7 mouse cellular contexts compared by ENCODE assay signal in genomic region chr11:115490441-115491355, GRCm38 (mm10). TPM values are rescaled to one million over a fixed set of nuclear protein-coding genes. Genes with fewer than 3 reads are reported as not detected.
A peak's percentile ranks its signal among the peaks of the same experiment; 100 is the strongest.
DNase-seq lines count a peak whose midpoint lies in the region; ATAC-seq lines count a peak whose summit lies in the region.

No protein-coding gene starts in this region.

- no peaks in the 10 kb centered on the region for H3K36me3 ChIP-seq in lung, embryonic 16.5 days (ENCODE audit: control insufficient read depth, insufficient read depth, low read length)
- H3K36me3 ChIP-seq in embryonic facial prominence, embryonic 10.5 days (replicated peaks): peaks cover 27% of the 10 kb centered on the region
- H3K36me3 ChIP-seq in hindbrain, embryonic 13.5 days: peaks cover 24% of the 10 kb centered on the region
- 0 out of 2 replicates have a peak, but pooled peaks cover 4% of the 10 kb centered on the region for H3K36me3 ChIP-seq in midbrain, embryonic 15.5 days (replicated peaks)

- no peaks in the 10 kb centered on the region for H3K9me3 ChIP-seq in lung, embryonic 16.5 days (ENCODE audit: control insufficient read depth, low read length)
- no peaks in the 10 kb centered on the region for H3K9me3 ChIP-seq in embryonic facial prominence, embryonic 10.5 days
- H3K9me3 ChIP-seq in hindbrain, embryonic 13.5 days: no peaks in the 10 kb centered on the region
- no peaks in the 10 kb centered on the region for H3K9me3 ChIP-seq in midbrain, embryonic 15.5 days

- no peak for DNase-seq in lung, postnatal 25 days (ENCODE audit: low spot score)
- no peak for DNase-seq in embryonic facial prominence, embryonic 10.5 days (ENCODE audit: low spot score)
- DNase-seq in urinary bladder, postnatal 10 days (ENCODE audit: low spot score): no peak
- DNase-seq in spleen, postnatal 36 days (ENCODE audit: low spot score in 2 of 2): no peak

- peak; percentile 15; the same call in 1 of the 2 replicates for ATAC-seq in lung, embryonic 16.5 days (ENCODE audit: low read depth)
- peak; percentile 41 for ATAC-seq in hindbrain, embryonic 13.5 days (ENCODE audit: low FRiP score)
- ATAC-seq in midbrain, embryonic 15.5 days (replicated peaks): peak; percentile 59

- H3K4me2 ChIP-seq in lung, embryonic 16.5 days (ENCODE audit: low read depth, low read length): peak overlapping the region; percentile 84
- peak overlapping the region; percentile 69 for H3K4me2 ChIP-seq in hindbrain, embryonic 13.5 days
- H3K4me2 ChIP-seq in midbrain, embryonic 15.5 days: peak overlapping the region; percentile 67

- 22% methylated on average over 25 of the region's 25 CpGs for WGBS in lung, embryonic 16.5 days
- WGBS in embryonic facial prominence, embryonic 10.5 days: 23% methylated on average over 25 of the region's 25 CpGs
- WGBS in hindbrain, embryonic 13.5 days: 28% methylated on average over 25 of the region's 25 CpGs
- WGBS in midbrain, embryonic 15.5 days: 20% methylated on average over 25 of the region's 25 CpGs

- peak overlapping the region; percentile 76 for H3K9ac ChIP-seq in lung, embryonic 16.5 days (ENCODE audit: low read length)
- H3K9ac ChIP-seq in hindbrain, embryonic 13.5 days: peak overlapping the region; percentile 82
- H3K9ac ChIP-seq in midbrain, embryonic 15.5 days: peak overlapping the region; percentile 68

- peak overlapping the region; percentile 85; the same call in 1 of the 2 replicates for H3K27ac ChIP-seq in lung, embryonic 16.5 days (ENCODE audit: low read length)
- peak overlapping the region; percentile 91 for H3K27ac ChIP-seq in embryonic facial prominence, embryonic 10.5 days (replicated peaks)
- H3K27ac ChIP-seq in hindbrain, embryonic 13.5 days: peak overlapping the region; percentile 92
- peak overlapping the region; percentile 85 for H3K27ac ChIP-seq in midbrain, embryonic 15.5 days

- H3K4me1 ChIP-seq in lung, embryonic 16.5 days (replicated peaks; ENCODE audit: control insufficient read depth, insufficient read depth, low read length): peaks cover 11% of the 10 kb centered on the region
- peaks cover 29% of the 10 kb centered on the region for H3K4me1 ChIP-seq in embryonic facial prominence, embryonic 10.5 days
- H3K4me1 ChIP-seq in hindbrain, embryonic 13.5 days (replicated peaks): peaks cover 27% of the 10 kb centered on the region
- peaks cover 21% of the 10 kb centered on the region for H3K4me1 ChIP-seq in midbrain, embryonic 15.5 days

- H3K4me3 ChIP-seq in lung, embryonic 16.5 days (ENCODE audit: low read length): peak overlapping the region; percentile 82
- H3K4me3 ChIP-seq in embryonic facial prominence, embryonic 10.5 days: peak overlapping the region; percentile 83
- H3K4me3 ChIP-seq in hindbrain, embryonic 13.5 days: peak overlapping the region; percentile 70
- peak overlapping the region; percentile 74 for H3K4me3 ChIP-seq in midbrain, embryonic 15.5 days

- no peaks in the 10 kb centered on the region for H3K27me3 ChIP-seq in lung, embryonic 16.5 days (ENCODE audit: control insufficient read depth, insufficient read depth, low read depth, low read length)
- 0 out of 2 replicates have a peak, but pooled peaks cover 5% of the 10 kb centered on the region for H3K27me3 ChIP-seq in embryonic facial prominence, embryonic 10.5 days (replicated peaks; ENCODE audit: low read depth, poor library complexity, severe bottlenecking)
- H3K27me3 ChIP-seq in hindbrain, embryonic 13.5 days: no peaks in the 10 kb centered on the region
- 0 out of 2 replicates have a peak, but pooled peaks cover 2% of the 10 kb centered on the region for H3K27me3 ChIP-seq in midbrain, embryonic 15.5 days (replicated peaks)

RNA-seq across cellular contexts. Expression of gene Nt5c, which starts 1.0 kb away (rescaled TPM):
- 71.0 and 74.7 TPM in 2 replicates for polyA plus RNA-seq in lung, embryonic 16.5 days (2015; fragmentation: Nextera tagmentation; extraction: Ambion mirVana)
- polyA plus RNA-seq in embryonic facial prominence, embryonic 10.5 days (2016; fragmentation: Nextera tagmentation; extraction: Ambion mirVana): 90.9 and 92.2 TPM in 2 replicates
- 104 and 105 TPM in 2 replicates for polyA plus RNA-seq in hindbrain, embryonic 13.5 days (2015; fragmentation: Nextera tagmentation; extraction: Ambion mirVana)
- 98.4 and 108 TPM in 2 replicates for polyA plus RNA-seq in midbrain, embryonic 15.5 days (2015; fragmentation: Nextera tagmentation; extraction: Ambion mirVana)

RNA-seq across cellular contexts. Expression of gene Armc7, which starts 15.2 kb away (rescaled TPM):
- polyA plus RNA-seq in lung, embryonic 16.5 days (2015; fragmentation: Nextera tagmentation; extraction: Ambion mirVana): 7.2 and 7.4 TPM in 2 replicates
- 9.0 and 9.9 TPM in 2 replicates for polyA plus RNA-seq in embryonic facial prominence, embryonic 10.5 days (2016; fragmentation: Nextera tagmentation; extraction: Ambion mirVana)
- 16.9 and 18.0 TPM in 2 replicates for polyA plus RNA-seq in hindbrain, embryonic 13.5 days (2015; fragmentation: Nextera tagmentation; extraction: Ambion mirVana)
- polyA plus RNA-seq in midbrain, embryonic 15.5 days (2015; fragmentation: Nextera tagmentation; extraction: Ambion mirVana): 20.6 and 20.9 TPM in 2 replicates

RNA-seq across cellular contexts. Expression of gene Jpt1, which starts 23.5 kb away (rescaled TPM):
- 460 and 462 TPM in 2 replicates for polyA plus RNA-seq in lung, embryonic 16.5 days (2015; fragmentation: Nextera tagmentation; extraction: Ambion mirVana)
- polyA plus RNA-seq in embryonic facial prominence, embryonic 10.5 days (2016; fragmentation: Nextera tagmentation; extraction: Ambion mirVana): 592 and 614 TPM in 2 replicates
- polyA plus RNA-seq in hindbrain, embryonic 13.5 days (2015; fragmentation: Nextera tagmentation; extraction: Ambion mirVana): 1,452 and 1,454 TPM in 2 replicates
- polyA plus RNA-seq in midbrain, embryonic 15.5 days (2015; fragmentation: Nextera tagmentation; extraction: Ambion mirVana): 1,600 and 1,616 TPM in 2 replicates

RNA-seq across cellular contexts. Expression of gene Slc16a5, which starts 28.4 kb away (rescaled TPM):
- polyA plus RNA-seq in lung, embryonic 16.5 days (2015; fragmentation: Nextera tagmentation; extraction: Ambion mirVana): 0.74 and 2.9 TPM in 2 replicates
- 0.28 and 0.34 TPM in 2 replicates for polyA plus RNA-seq in embryonic facial prominence, embryonic 10.5 days (2016; fragmentation: Nextera tagmentation; extraction: Ambion mirVana)
- polyA plus RNA-seq in hindbrain, embryonic 13.5 days (2015; fragmentation: Nextera tagmentation; extraction: Ambion mirVana): 0.19 TPM in 1 of 2 replicates, not detected in the other
- 0.09 and 0.42 TPM in 2 replicates for polyA plus RNA-seq in midbrain, embryonic 15.5 days (2015; fragmentation: Nextera tagmentation; extraction: Ambion mirVana)

RNA-seq across cellular contexts. Expression of gene Sumo2, which starts 45.4 kb away (rescaled TPM):
- polyA plus RNA-seq in lung, embryonic 16.5 days (2015; fragmentation: Nextera tagmentation; extraction: Ambion mirVana): 889 and 930 TPM in 2 replicates
- polyA plus RNA-seq in embryonic facial prominence, embryonic 10.5 days (2016; fragmentation: Nextera tagmentation; extraction: Ambion mirVana): 1,425 and 1,473 TPM in 2 replicates
- polyA plus RNA-seq in hindbrain, embryonic 13.5 days (2015; fragmentation: Nextera tagmentation; extraction: Ambion mirVana): 1,174 and 1,182 TPM in 2 replicates
- 990 and 1,015 TPM in 2 replicates for polyA plus RNA-seq in midbrain, embryonic 15.5 days (2015; fragmentation: Nextera tagmentation; extraction: Ambion mirVana)
